Mouse (Mus musculus) E14TG2a.4 (cell line): ENCODE measurements at regions not wholly inside any gene's neighbourhood (a gene's known extent, or its start where the extent isn't known, plus 50 kb on each side); places are given as distances from the start of the nearest gene placed in this dataset.

Experiments
- CTCF ChIP-seq: conservative IDR thresholded peaks from 2 replicates; pipeline ENCODE4 v1.5.1; 2014; ENCODE audit warnings: low read length
- NANOG ChIP-seq: IDR thresholded peaks from 2 replicates; pipeline ENCODE4 v1.6.1; 2014; ENCODE audit warnings: borderline replicate concordance, low read length, mixed read lengths
- POU5F1 ChIP-seq: IDR thresholded peaks from 2 replicates; pipeline ENCODE4 v1.6.1; 2014; ENCODE audit warnings: low read length, borderline replicate concordance

DNA sequence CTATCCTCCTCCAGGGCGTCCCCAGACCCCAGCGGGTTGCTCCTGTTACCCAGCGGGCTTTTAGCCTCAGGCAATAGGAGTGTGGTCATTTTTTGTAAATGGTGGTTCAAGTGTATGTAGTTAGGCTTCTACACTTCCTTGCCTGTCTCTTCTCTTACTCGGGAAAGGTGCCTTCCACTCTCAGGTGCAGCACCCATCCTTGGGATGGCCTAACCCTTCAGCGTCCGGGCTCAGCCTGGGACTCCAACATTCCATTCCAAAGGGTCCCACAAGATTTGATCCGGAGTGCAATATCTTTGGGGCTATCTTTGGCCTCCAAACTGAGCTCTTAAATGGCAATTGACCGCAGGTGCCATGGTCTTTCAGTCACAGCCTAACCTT is 2073.0 kb upstream of the Tenm3 start:
- TF ChIP-seq CTCF (no peak), NANOG (no peak), POU5F1 (no peak)
